Mouse (Mus musculus) spleen, adult 2 months (tissue): ENCODE measurements around the gene Ppm1b.

Experiments used
- CTCF ChIP-seq: fragments of 200-500 bp; IDR thresholded peaks from 2 replicates; pipeline ENCODE4 v1.5.1; 2011; ENCODE audit warnings: mild to moderate bottlenecking, inconsistent platforms; ENCODE audit not compliant: insufficient read depth, insufficient read length, insufficient replicate concordance; ENCODE audit errors: extremely low read depth
- POLR2A ChIP-seq: fragments of 200-500 bp; IDR thresholded peaks from 2 replicates; pipeline ENCODE4 v1.6.1; 2011; ENCODE audit warnings: low read depth, low read length, inconsistent platforms

DNA sequence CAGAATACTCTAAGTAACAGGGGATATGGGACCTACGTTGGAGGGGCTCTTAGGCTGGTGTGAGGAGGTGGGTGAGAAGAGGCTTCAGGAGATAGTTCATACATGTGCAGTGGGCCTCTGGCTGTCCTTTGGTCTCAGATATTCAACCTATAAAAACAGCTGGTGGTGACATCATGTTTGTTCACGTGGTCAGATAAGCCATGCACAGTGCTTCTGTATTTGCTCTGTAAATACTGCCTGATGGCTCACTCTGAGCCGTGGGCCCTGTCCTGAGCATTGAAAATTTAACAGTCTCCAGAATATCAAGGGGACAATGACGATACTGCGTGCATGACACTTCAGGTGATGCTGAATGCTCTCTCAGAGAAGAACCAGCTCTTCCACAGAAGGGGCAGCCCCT lies 81.3 kb downstream of the Ppm1b start:
- TF ChIP-seq POLR2A (no peak), CTCF (no peak)
